Mouse (Mus musculus) lung, embryonic 16.5 days (tissue): ENCODE results near the gene Lrch3. TPM values are rescaled to one million over a fixed set of nuclear protein-coding genes. Genes with fewer than 3 reads are reported as not detected.
"Not testable (repeated sequence)": the region's sequence is repeated elsewhere in the genome, so short reads cannot be mapped to it uniquely, and the experiment has no call there.

Experiments used
- ATAC-seq: fragments of 200-750 bp; cut with Nextera tagmentation; 2 replicates; pipeline ENCODE4 v1.8.0; 2017; ENCODE audit warnings: low read depth, mild to moderate bottlenecking, moderate library complexity
- H3K27ac ChIP-seq: fragments of 300-500 bp; sonication (generic); 2 replicates; pipeline ENCODE4 v1.5.1; 2014; ENCODE audit warnings: mild to moderate bottlenecking, control low read depth, low read length
- H3K27me3 ChIP-seq: fragments of 300-500 bp; sonication (generic); 2 replicates; pipeline ENCODE4 v1.6.1; 2014; ENCODE audit warnings: low read depth, low read length, mixed read lengths; ENCODE audit not compliant: control insufficient read depth, insufficient read depth
- H3K36me3 ChIP-seq: fragments of 300-500 bp; sonication (generic); 2 replicates; pipeline ENCODE4 v1.6.1; 2014; ENCODE audit warnings: low read length; ENCODE audit not compliant: control insufficient read depth, insufficient read depth
- H3K4me1 ChIP-seq: fragments of 300-500 bp; sonication (generic); replicated peaks from 2 replicates; pipeline ENCODE4 v1.6.1; 2014; ENCODE audit warnings: low read length, mixed read lengths; ENCODE audit not compliant: control insufficient read depth, insufficient read depth
- H3K4me2 ChIP-seq: fragments of 300-500 bp; sonication (generic); 2 replicates; pipeline ENCODE4 v1.6.1; 2014; ENCODE audit warnings: low read depth, low read length, control low read depth
- H3K4me3 ChIP-seq: fragments of 300-500 bp; sonication (generic); 2 replicates; pipeline ENCODE4 v1.5.1; 2014; ENCODE audit warnings: mild to moderate bottlenecking, low read length, control low read depth
- H3K9ac ChIP-seq: fragments of 300-500 bp; sonication (generic); 2 replicates; pipeline ENCODE4 v1.6.1; 2014; ENCODE audit warnings: low read length, control low read depth
- H3K9me3 ChIP-seq: fragments of 300-500 bp; sonication (generic); 2 replicates; pipeline ENCODE4 v1.6.1; 2016; ENCODE audit warnings: low read length; ENCODE audit not compliant: control insufficient read depth
- WGBS: fragments of 180-500 bp; shearing (Covaris S2); extraction: QIAGEN DNeasy Blood & Tissue Kit; methylation state at CpG from one replicate; pipeline ENCODE4 v1.1.7; 2014; 5-methylcytosine and 5-hydroxymethylcytosine counted together
- polyA plus RNA-seq: library from polyadenylated mRNA; unstranded; fragments of >200 nt; fragmentation: Nextera tagmentation; extraction: Ambion mirVana; gene quantifications from 2 replicates; pipeline ENCODE4 v1.2.1, GENCODE M21; 2015

Lrch3 gene
- 18.4 and 18.9 TPM in 2 replicates for polyA plus RNA-seq

DNA sequence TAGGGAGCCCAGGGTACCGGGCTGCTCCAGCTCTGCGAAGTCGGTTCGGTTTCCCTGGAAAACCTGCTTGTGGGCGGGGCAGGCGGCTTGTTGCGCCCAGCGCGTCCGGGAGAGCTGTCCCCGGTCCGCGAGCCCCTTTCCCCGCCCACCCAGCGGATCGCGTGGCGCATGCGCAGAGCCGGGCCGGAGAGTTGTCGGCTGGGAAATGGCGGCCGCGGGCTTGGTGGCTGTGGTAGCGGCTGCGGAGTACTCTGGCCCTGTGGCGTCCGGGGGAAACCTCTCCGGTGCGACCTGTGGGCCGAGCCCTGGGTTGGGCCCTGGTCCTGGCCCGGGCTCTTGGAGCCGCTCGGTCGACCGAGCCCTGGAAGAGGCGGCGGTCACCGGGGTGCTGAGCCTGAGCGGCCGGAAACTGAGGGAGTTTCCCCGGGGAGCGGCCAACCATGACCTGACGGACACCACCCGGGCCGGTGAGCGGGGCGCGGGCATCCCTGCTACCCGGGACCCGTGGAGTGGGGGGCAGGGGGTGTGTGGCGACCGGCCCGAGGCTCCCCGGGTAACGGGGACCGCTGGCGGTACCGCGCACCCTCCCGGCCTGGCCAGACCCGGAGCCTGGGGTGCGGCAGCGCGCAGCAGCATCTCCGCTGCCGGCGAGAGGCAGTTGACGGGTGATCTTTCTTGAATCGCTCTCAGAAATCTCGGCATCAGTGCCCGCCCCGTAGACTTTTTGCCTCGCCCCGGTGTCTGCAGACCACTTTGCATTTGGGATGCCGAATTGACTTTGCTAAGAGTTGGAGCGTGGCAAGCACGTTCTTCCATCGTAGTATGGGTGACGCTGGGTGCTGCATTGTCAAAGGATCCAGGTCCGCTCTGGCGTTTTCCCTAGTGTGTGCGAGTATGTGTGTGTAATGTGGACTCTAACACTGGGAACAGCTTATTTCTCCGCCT, at the start of gene Lrch3:
Gene Lrch3, plus strand, starts transcription at position 164 of the 945 bp plus-strand sequence.
- peaks cover under 1% of the 10 kb centered on the region; the same call in 1 of the 2 replicates for H3K36me3 ChIP-seq
- peak within 1 kb of the TSS; percentile 94 for H3K9ac ChIP-seq

DNA sequence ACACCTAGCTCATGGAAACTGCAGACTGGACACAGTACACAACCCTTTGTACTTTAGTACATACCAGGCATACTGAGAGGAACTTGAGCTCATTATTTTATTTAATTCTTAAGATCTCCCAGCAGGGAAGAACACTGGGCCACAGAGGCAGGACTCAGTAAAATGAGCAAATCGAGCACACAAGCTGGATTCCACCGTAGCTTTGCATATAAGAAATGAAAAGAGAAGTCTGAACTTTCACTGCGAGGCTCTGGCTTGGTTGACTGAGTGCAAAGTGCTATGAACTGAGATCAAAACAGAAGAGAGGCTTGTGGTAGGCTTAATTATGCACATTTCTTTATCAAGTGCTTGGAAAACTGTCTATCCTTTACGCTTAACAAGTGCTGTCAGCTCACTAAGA, 48.5 kb upstream of the Lrch3 start:
- Histone ChIP-seq H3K27ac (no peak overlapping the region), H3K9ac (no peak overlapping the region), H3K36me3 (no peaks in the 10 kb centered on the region), H3K4me2 (no peak overlapping the region), H3K27me3 (no peaks in the 10 kb centered on the region), H3K9me3 (no peaks in the 10 kb centered on the region), H3K4me1 (peaks cover 9% of the 10 kb centered on the region), H3K4me3 (no peak overlapping the region)
- WGBS, result 80% methylated on average over 4 of the region's 4 CpGs
- no peak for ATAC-seq

More for the DNA sequence above, at the start of gene Lrch3:
- under 1% methylated on average over 84 of the region's 85 CpGs for WGBS
- no peaks in the 10 kb centered on the region for H3K27me3 ChIP-seq
- peak within 1 kb of the TSS; percentile 81 for H3K4me2 ChIP-seq
- ATAC-seq, result peak; percentile 96
- peak within 1 kb of the TSS; percentile 95 for H3K4me3 ChIP-seq
- no peaks in the 10 kb centered on the region for H3K9me3 ChIP-seq
- H3K4me1 ChIP-seq, result peaks cover 6% of the 10 kb centered on the region; the same call in 1 of the 2 replicates
- peak within 1 kb of the TSS; percentile 83 for H3K27ac ChIP-seq

DNA sequence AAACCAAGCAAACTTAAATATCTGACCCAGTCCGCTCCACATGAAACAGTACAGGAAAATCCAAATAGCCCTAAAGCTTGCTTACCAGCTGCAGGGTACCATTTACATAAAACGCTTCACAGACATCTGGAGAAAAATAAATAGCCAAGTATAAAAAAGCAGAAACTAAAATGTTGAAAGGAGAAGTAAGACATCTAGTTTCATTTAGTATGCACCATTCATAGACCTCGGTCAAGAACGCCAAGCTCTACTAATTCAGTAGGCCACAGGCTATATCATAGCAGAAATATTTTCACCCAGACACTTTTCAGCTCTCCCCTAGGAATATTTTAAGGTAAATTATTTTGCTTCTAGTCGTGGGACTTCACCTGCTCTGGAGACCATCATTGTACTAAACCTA, 47.2 kb upstream of the Lrch3 start:
- H3K4me1 ChIP-seq, result peaks cover 9% of the 10 kb centered on the region
- H3K4me3 ChIP-seq, result no peak overlapping the region
- no peaks in the 10 kb centered on the region for H3K9me3 ChIP-seq
- no peak for ATAC-seq
- H3K27me3 ChIP-seq, result no peaks in the 10 kb centered on the region
- no peak overlapping the region for H3K9ac ChIP-seq
- no peak overlapping the region for H3K27ac ChIP-seq
- H3K4me2 ChIP-seq, result peak overlapping the region; percentile 65; the same call in 1 of the 2 replicates
- H3K36me3 ChIP-seq, result no peaks in the 10 kb centered on the region
- whole genome bisulfite sequencing, result 85% methylated on average over 5 of the region's 5 CpGs

DNA sequence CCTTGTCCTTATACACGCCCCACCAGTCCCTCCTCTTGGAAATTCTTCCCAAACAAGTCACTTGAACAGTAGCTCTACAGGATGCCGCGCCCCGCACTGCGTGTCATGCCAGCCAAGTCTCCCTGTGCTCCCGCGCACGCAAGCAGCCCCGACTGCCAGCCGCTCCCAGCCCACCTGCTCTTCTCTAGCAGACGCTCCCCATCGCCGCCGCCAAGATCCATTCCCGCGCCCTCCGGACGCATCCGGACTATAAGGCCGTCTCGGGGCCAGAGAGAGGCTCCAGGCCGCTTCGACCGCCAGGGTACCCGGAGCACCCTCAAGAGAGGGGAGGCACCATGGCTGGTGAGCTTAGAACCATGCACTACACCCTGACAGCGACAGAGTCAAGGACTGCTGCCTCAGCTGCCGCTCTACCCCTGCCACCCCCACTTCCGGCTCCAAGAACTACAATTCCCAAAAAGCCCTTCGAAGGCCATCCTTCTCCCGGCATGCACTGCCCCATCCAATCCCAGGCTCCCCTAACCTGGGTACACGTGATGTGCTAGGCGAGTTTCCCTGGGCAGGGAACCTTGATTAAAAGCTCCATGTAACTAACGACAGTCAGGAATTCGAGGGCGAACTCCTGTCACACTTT, 45.9 kb upstream of the Lrch3 start:
- H3K27me3 ChIP-seq, result no peaks in the 10 kb centered on the region
- H3K9ac ChIP-seq, result peak overlapping the region; percentile 69
- no peaks in the 10 kb centered on the region for H3K36me3 ChIP-seq
- peak; percentile 99 for ATAC-seq
- under 1% methylated on average over 35 of the region's 35 CpGs for WGBS
- peaks cover 9% of the 10 kb centered on the region for H3K4me1 ChIP-seq
- peak overlapping the region; percentile 65 for H3K4me2 ChIP-seq
- no peaks in the 10 kb centered on the region for H3K9me3 ChIP-seq
- 0 out of 2 replicates have a peak overlapping the region, but pooled peaks have one; percentile 21 for H3K27ac ChIP-seq
- H3K4me3 ChIP-seq, result peak overlapping the region; percentile 60

DNA sequence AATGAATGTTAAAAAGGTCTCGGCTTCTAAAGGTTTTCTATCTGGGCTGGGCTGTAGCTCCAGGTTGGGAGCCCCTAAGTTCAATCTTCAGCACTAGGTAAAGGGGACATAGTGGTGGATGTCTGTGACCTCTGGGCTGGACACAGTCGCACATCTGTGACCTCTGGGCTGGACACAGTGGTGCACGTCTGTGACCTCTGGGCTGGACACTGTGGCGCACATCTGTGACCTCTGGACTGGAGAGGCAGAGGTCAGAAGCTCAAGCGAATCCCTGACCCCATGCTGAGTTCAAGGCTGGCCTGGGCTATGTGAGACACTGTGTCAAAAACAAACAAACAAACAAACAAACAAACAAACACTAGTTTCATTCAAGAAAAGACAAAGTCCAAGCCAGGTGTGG, 43.7 kb upstream of the Lrch3 start:
- ATAC-seq, result no peak
- Histone ChIP-seq H3K9ac (no peak overlapping the region), H3K27me3 (no peaks in the 10 kb centered on the region), H3K4me3 (no peak overlapping the region), H3K9me3 (no peaks in the 10 kb centered on the region), H3K4me1 (peaks cover 9% of the 10 kb centered on the region), H3K4me2 (no peak overlapping the region), H3K27ac (no peak overlapping the region), H3K36me3 (no peaks in the 10 kb centered on the region)
- 62% methylated on average over 5 of the region's 5 CpGs for WGBS

DNA sequence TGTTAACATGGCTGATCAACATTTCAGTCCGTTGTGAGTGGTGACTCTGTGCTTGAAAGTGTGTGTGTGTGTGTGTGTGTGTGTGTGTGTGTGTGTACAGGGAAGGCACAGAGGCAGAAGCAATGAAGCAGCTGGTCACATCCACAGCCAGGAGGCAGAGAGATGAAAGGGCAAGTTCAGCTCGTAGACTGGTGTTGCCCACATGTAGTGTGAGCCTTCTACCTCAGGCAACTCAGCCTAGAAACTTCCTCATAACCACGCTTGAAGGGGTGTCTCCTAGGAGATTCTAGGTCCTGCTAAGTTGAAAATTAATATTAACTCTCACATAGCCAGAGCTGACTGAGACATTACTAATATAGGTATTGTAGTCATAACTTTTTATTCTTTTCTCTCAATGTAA, 40.5 kb upstream of the Lrch3 start:
- no peak overlapping the region for H3K27ac ChIP-seq
- no peaks in the 10 kb centered on the region for H3K9me3 ChIP-seq

DNA sequence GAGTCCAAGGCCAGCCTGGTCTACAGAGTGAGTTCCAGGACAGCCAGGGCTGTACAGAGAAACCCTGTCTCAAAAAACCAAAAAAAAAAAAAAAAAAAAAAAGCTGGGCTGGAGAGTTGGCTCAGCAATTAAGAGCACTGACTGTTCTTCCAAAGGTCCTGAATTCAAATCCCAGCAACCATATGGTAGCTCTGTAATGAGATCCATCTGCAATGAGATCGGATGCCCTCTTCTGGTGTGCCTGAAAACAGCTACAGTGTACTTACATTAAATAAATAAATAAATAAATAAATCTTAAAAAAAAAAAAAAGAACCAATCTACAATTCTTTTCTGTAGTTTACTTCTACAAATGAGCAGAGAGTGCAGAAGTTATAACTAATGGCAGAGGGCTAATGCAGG, 38.6 kb upstream of the Lrch3 start:
- WGBS, result 61% methylated on average over 1 of the region's 1 CpGs
- not testable (repeated sequence) for H3K27me3 ChIP-seq, H3K36me3 ChIP-seq, H3K4me2 ChIP-seq, ATAC-seq, H3K4me3 ChIP-seq, H3K9me3 ChIP-seq, H3K27ac ChIP-seq, H3K4me1 ChIP-seq, H3K9ac ChIP-seq

More for the DNA sequence above, 40.5 kb upstream of the Lrch3 start:
- Histone ChIP-seq H3K4me2 (no peak overlapping the region), H3K27me3 (no peaks in the 10 kb centered on the region), H3K36me3 (no peaks in the 10 kb centered on the region), H3K4me1 (0 out of 2 replicates have a peak, but pooled peaks cover 4% of the 10 kb centered on the region), H3K9ac (no peak overlapping the region), H3K4me3 (no peak overlapping the region)
- 42% methylated on average over 3 of the region's 3 CpGs for WGBS
- ATAC-seq, result no peak

DNA sequence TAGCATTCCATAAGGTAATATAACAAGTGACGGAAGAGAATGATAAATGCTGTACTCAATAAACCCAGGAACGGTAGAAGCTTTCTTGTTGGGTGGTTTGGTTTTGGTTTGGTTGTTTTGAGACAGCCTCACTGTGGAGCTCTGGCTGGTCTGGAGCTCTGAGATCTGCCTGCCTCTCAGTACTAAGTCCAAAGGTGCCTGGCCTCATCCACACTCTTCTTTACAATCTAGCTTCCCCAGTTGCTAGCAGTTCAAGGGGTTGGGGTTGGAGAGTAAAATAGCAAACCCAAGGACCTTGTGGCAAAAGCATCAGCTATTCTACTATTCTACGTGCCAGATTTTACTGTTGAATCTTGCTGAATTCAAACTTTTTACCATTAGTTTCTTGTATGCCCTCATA, 38.1 kb upstream of the Lrch3 start:
- H3K9me3 ChIP-seq, result no peaks in the 10 kb centered on the region
- H3K4me1 ChIP-seq, result peaks cover 9% of the 10 kb centered on the region
- no peak for ATAC-seq
- H3K27me3 ChIP-seq, result no peaks in the 10 kb centered on the region
- no peak overlapping the region for H3K9ac ChIP-seq
- WGBS, result 91% methylated on average over 3 of the region's 3 CpGs
- no peak overlapping the region for H3K4me3 ChIP-seq
- H3K27ac ChIP-seq, result no peak overlapping the region
- H3K36me3 ChIP-seq, result no peaks in the 10 kb centered on the region
- H3K4me2 ChIP-seq, result no peak overlapping the region

DNA sequence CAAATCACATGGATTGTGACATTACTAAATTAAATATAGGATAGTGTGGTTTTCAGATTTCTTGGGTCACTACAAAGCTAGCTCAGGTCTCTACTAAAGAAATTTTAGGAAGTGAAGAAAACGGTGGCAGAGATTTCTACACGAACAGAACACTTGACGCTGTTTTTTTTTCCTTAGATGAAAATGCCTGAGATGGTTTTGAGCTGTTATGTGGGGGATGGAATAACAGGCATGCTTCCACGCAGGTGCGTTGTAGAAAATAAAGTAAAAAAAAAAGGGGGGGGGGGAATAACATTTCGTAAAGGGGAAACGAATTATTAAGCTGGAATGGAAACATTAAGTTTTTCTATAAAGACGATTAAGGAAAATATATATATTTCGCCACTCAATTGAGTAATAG, 37.1 kb upstream of the Lrch3 start:
- H3K27ac ChIP-seq, result no peak overlapping the region
- ATAC-seq, result no peak
- H3K36me3 ChIP-seq, result no peaks in the 10 kb centered on the region
- H3K4me3 ChIP-seq, result peak overlapping the region; percentile 91
- peak overlapping the region; percentile 58 for H3K4me2 ChIP-seq
- 18% methylated on average over 9 of the region's 9 CpGs for WGBS
- H3K27me3 ChIP-seq, result no peaks in the 10 kb centered on the region
- H3K9ac ChIP-seq, result peak overlapping the region; percentile 86
- peaks cover 9% of the 10 kb centered on the region for H3K4me1 ChIP-seq
- H3K9me3 ChIP-seq, result no peaks in the 10 kb centered on the region
